Comparison of ENCODE assay signal across 11 mouse cellular contexts in genomic region chr6:118753787-118754186, GRCm38 (mm10).
DNase-seq lines count a peak whose midpoint lies in the region; ATAC-seq lines count a peak whose summit lies in the region.
"Had no signal": no experiment of that assay in that cellular context is flagged by ENCODE, and none has a peak within 500 bp of the region (broad histone marks: within the 10 kb centered on the region; RNA-seq: fewer than 3 reads in every experiment).

No protein-coding gene starts in this region.

- no peaks in the 10 kb centered on the region for H3K36me3 ChIP-seq in forebrain, embryonic 14.5 days (ENCODE audit: control insufficient read depth, insufficient read depth, low read length)
- no peaks in the 10 kb centered on the region for H3K36me3 ChIP-seq in forebrain, embryonic 10.5 days (replicated peaks)
- H3K36me3 ChIP-seq in liver, embryonic 13.5 days = no peaks in the 10 kb centered on the region
- no peaks in the 10 kb centered on the region for H3K36me3 ChIP-seq in liver, embryonic 11.5 days (ENCODE audit: control insufficient read depth, insufficient read depth, low read length)

- peaks cover 13% of the 10 kb centered on the region for H3K4me1 ChIP-seq in forebrain, embryonic 14.5 days (ENCODE audit: control insufficient read depth, insufficient read depth, low read length)
- peaks cover 9% of the 10 kb centered on the region for H3K4me1 ChIP-seq in forebrain, embryonic 10.5 days
- peaks cover 81% of the 10 kb centered on the region for H3K4me1 ChIP-seq in liver, embryonic 13.5 days (replicated peaks)
- H3K4me1 ChIP-seq in liver, embryonic 11.5 days (replicated peaks; ENCODE audit: control insufficient read depth, insufficient read depth, low read length) = peaks cover 40% of the 10 kb centered on the region

- no peaks in the 10 kb centered on the region for H3K9me3 ChIP-seq in forebrain, embryonic 14.5 days (replicated peaks; ENCODE audit: control insufficient read depth, low read length)
- H3K9me3 ChIP-seq in forebrain, embryonic 10.5 days = no peaks in the 10 kb centered on the region
- no peaks in the 10 kb centered on the region for H3K9me3 ChIP-seq in liver, embryonic 13.5 days (replicated peaks)
- H3K9me3 ChIP-seq in liver, embryonic 11.5 days (ENCODE audit: control insufficient read depth, low read length) = no peaks in the 10 kb centered on the region
- H3K9me3 ChIP-seq: neural tube, embryonic 15.5 days had no signal

- H3K4me2 ChIP-seq in forebrain, embryonic 14.5 days (ENCODE audit: low read length) = no peak overlapping the region
- H3K4me2 ChIP-seq in liver, embryonic 13.5 days = no peak overlapping the region
- H3K4me2 ChIP-seq in liver, embryonic 11.5 days = no peak overlapping the region
- H3K4me2 ChIP-seq: neural tube, embryonic 15.5 days had no signal

- H3K27ac ChIP-seq in forebrain, embryonic 14.5 days (ENCODE audit: low read depth, low read length) = peak overlapping the region; percentile 49; the same call in 1 of the 2 replicates
- H3K27ac ChIP-seq in forebrain, embryonic 10.5 days = no peak overlapping the region
- H3K27ac ChIP-seq in liver, embryonic 13.5 days = peak overlapping the region; percentile 68
- no peak overlapping the region for H3K27ac ChIP-seq in liver, embryonic 11.5 days (ENCODE audit: low read depth, low read length)
- H3K27ac ChIP-seq: neural tube, embryonic 15.5 days had no signal

- ATAC-seq in forebrain, embryonic 14.5 days = peak; percentile 54; the same call in 1 of the 2 replicates
- ATAC-seq in liver, embryonic 13.5 days (ENCODE audit: low read depth) = no peak
- no peak for ATAC-seq in liver, embryonic 11.5 days (replicated peaks; ENCODE audit: low FRiP score)
- ATAC-seq in CD4-positive, CD25-positive, alpha-beta regulatory T cell, adult 4 months = no peak
- ATAC-seq: midbrain, embryonic 16.5 days had no signal

- H3K27me3 ChIP-seq in forebrain, embryonic 14.5 days (replicated peaks; ENCODE audit: control insufficient read depth, insufficient read depth, low read length) = no peaks in the 10 kb centered on the region
- H3K27me3 ChIP-seq in forebrain, embryonic 10.5 days (ENCODE audit: poor library complexity, severe bottlenecking) = peaks cover 6% of the 10 kb centered on the region; the same call in 1 of the 2 replicates
- H3K27me3 ChIP-seq in liver, embryonic 13.5 days = 0 out of 2 replicates have a peak, but pooled peaks cover 2% of the 10 kb centered on the region
- H3K27me3 ChIP-seq in liver, embryonic 11.5 days (replicated peaks; ENCODE audit: control insufficient read depth, insufficient read depth, low read length) = no peaks in the 10 kb centered on the region
- H3K27me3 ChIP-seq: neural tube, embryonic 15.5 days had no signal

- H3K4me3 ChIP-seq in forebrain, embryonic 14.5 days (ENCODE audit: low read depth, low read length) = no peak overlapping the region
- no peak overlapping the region for H3K4me3 ChIP-seq in forebrain, embryonic 10.5 days
- H3K4me3 ChIP-seq in liver, embryonic 13.5 days (replicated peaks) = no peak overlapping the region
- H3K4me3 ChIP-seq in liver, embryonic 11.5 days (ENCODE audit: low read depth, low read length) = no peak overlapping the region
- H3K4me3 ChIP-seq: neural tube, embryonic 15.5 days had no signal

- DNase-seq in forebrain, embryonic 14.5 days (ENCODE audit: low spot score) = peak; percentile 67
- no peak for DNase-seq in forebrain, embryonic 10.5 days (ENCODE audit: extremely low spot score, low spot score)
- no peak for DNase-seq in liver, embryonic 13.5 days
- DNase-seq in liver, embryonic 11.5 days (ENCODE audit: low spot score) = no peak
- peak; percentile 98 for DNase-seq in cerebellum, adult 9-10 months
- DNase-seq in layer of hippocampus, postnatal 36 days = peak; percentile 48 to 49
- no peak for DNase-seq in natural killer cell, adult 2 months (ENCODE audit: low spot score in 2 of 2)
- DNase-seq: adrenal gland, postnatal 36 days had no signal

- H3K9ac ChIP-seq in forebrain, embryonic 14.5 days (ENCODE audit: low read length) = no peak overlapping the region
- H3K9ac ChIP-seq in liver, embryonic 13.5 days = no peak overlapping the region
- H3K9ac ChIP-seq in liver, embryonic 11.5 days (ENCODE audit: low read depth, low read length) = no peak overlapping the region
- H3K9ac ChIP-seq: neural tube, embryonic 15.5 days had no signal

- WGBS in forebrain, embryonic 14.5 days = 62% methylated on average over 8 of the region's 8 CpGs
- 92% methylated on average over 8 of the region's 8 CpGs for WGBS in forebrain, embryonic 10.5 days
- 88% methylated on average over 8 of the region's 8 CpGs for WGBS in liver, embryonic 13.5 days (ENCODE audit: insufficient replicate concordance)
- WGBS in liver, embryonic 11.5 days = 94% methylated on average over 8 of the region's 8 CpGs

Comparison
In these comparisons a context has a peak if more than half of its experiments do, and no peak if none do; other contexts are left out.
1. DNase-seq: peak in forebrain, embryonic 14.5 days (single experiment), cerebellum, adult 9-10 months (single experiment) and layer of hippocampus, postnatal 36 days (2 of 2); none in forebrain, embryonic 10.5 days (single experiment), liver, embryonic 13.5 days (single experiment), liver, embryonic 11.5 days (single experiment) and natural killer cell, adult 2 months (0 of 2).
2. H3K27ac ChIP-seq: peak in forebrain, embryonic 14.5 days (single experiment) and liver, embryonic 13.5 days (single experiment); none in forebrain, embryonic 10.5 days (single experiment) and liver, embryonic 11.5 days (single experiment).